Mouse (Mus musculus) embryonic facial prominence, embryonic 11.5 days (tissue): ENCODE data around the gene Sdk2. TPM values are rescaled to one million over a fixed set of nuclear protein-coding genes. Genes with fewer than 3 reads are reported as not detected.

ENCODE experiments used
- ATAC-seq: fragments of 200-750 bp; cut with Nextera tagmentation; replicated peaks from 2 replicates; pipeline ENCODE4 v1.8.0; 2017; ENCODE audit warnings: low read depth; ENCODE audit not compliant: insufficient number of reproducible peaks, low FRiP score, low TSS enrichment
- DNase-seq: peaks from one replicate; pipeline ENCODE4 v3.0.0-alpha.2; 2015; ENCODE audit warnings: low spot score
- H3K27ac ChIP-seq: fragments of 300-500 bp; sonication (generic); replicated peaks from 2 replicates; pipeline ENCODE4 v1.5.1; 2014; ENCODE audit warnings: mild to moderate bottlenecking, low read depth, low read length, control low read depth
- H3K27me3 ChIP-seq: fragments of 300-500 bp; sonication (generic); 2 replicates; pipeline ENCODE4 v1.6.1; 2014; ENCODE audit warnings: mild to moderate bottlenecking, low read length, moderate library complexity, mixed read lengths; ENCODE audit not compliant: control insufficient read depth, insufficient read depth
- H3K36me3 ChIP-seq: fragments of 300-500 bp; sonication (generic); replicated peaks from 2 replicates; pipeline ENCODE4 v1.6.1; 2014; ENCODE audit warnings: low read depth, mild to moderate bottlenecking, low read length, moderate library complexity, mixed read lengths; ENCODE audit not compliant: control insufficient read depth, insufficient read depth
- H3K4me1 ChIP-seq: fragments of 300-500 bp; sonication (generic); 2 replicates; pipeline ENCODE4 v1.6.1; 2014; ENCODE audit warnings: low read length, mixed read lengths; ENCODE audit not compliant: control insufficient read depth, insufficient read depth
- H3K4me2 ChIP-seq: fragments of 300-500 bp; sonication (generic); 2 replicates; pipeline ENCODE4 v1.6.1; 2014; ENCODE audit warnings: low read depth, mild to moderate bottlenecking, control low read depth, low read length, moderate library complexity
- H3K4me3 ChIP-seq: fragments of 300-500 bp; sonication (generic); 2 replicates; pipeline ENCODE4 v1.5.1; 2014; ENCODE audit warnings: low read depth, low read length, control low read depth
- H3K9ac ChIP-seq: fragments of 300-500 bp; sonication (generic); replicated peaks from 2 replicates; pipeline ENCODE4 v1.6.1; 2014; ENCODE audit warnings: mild to moderate bottlenecking, control low read depth, low read length
- H3K9me3 ChIP-seq: fragments of 300-500 bp; sonication (generic); replicated peaks from 2 replicates; pipeline ENCODE4 v1.6.1; 2016; ENCODE audit warnings: mild to moderate bottlenecking, low read length, inconsistent platforms, mixed read lengths; ENCODE audit not compliant: control insufficient read depth
- WGBS: fragments of 180-500 bp; shearing (Covaris S2); extraction: QIAGEN DNeasy Blood & Tissue Kit; methylation state at CpG from one replicate; pipeline ENCODE4 v1.1.7; 2014; 5-methylcytosine and 5-hydroxymethylcytosine counted together
- polyA plus RNA-seq: library from polyadenylated mRNA; unstranded; fragments of >200 nt; fragmentation: Nextera tagmentation; extraction: Ambion mirVana; gene quantifications from 2 replicates; pipeline ENCODE4 v1.2.1, GENCODE M21; 2014

Sdk2 gene
- polyA plus RNA-seq, 1 experiment from 2014 or later: 0.88 TPM

DNA sequence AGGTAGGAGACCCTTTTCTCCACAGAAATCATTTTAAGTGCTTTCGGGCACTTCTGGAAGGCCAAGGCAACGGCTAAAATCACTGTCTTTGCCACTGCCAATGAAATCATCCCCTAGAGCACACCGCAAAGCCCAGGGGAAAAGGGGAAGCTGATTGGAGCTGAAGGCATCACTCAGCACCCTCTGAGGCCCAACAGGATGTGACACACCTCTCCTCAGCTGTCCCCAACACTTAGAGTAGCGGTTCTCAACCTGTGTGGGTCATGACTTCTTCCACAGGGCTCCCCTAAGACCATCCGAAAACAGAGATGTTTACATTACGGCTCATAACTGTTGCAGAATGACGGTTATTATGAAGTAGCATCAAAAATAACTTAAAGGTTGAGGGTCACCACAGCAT is 305.2 kb downstream of the Sdk2 start:
- H3K4me1 ChIP-seq: no peaks in the 10 kb centered on the region
- WGBS: 79% methylated on average over 7 of the region's 7 CpGs
- H3K27ac ChIP-seq: no peak overlapping the region
- no peak for ATAC-seq
- H3K27me3 ChIP-seq: no peaks in the 10 kb centered on the region
- H3K36me3 ChIP-seq: no peaks in the 10 kb centered on the region
- H3K9ac ChIP-seq: no peak overlapping the region
- H3K4me2 ChIP-seq: no peak overlapping the region
- no peak overlapping the region for H3K4me3 ChIP-seq
- no peaks in the 10 kb centered on the region for H3K9me3 ChIP-seq
- no peak for DNase-seq

- H3K36me3 ChIP-seq: no peaks in the 10 kb centered on the region
- no peaks in the 10 kb centered on the region for H3K9me3 ChIP-seq
- no peak overlapping the region for H3K4me2 ChIP-seq
- DNase-seq: no peak
- no peak overlapping the region for H3K9ac ChIP-seq
- H3K27ac ChIP-seq: no peak overlapping the region
- 69% methylated on average over 7 of the region's 7 CpGs for WGBS
- H3K4me3 ChIP-seq: no peak overlapping the region
- H3K27me3 ChIP-seq: no peaks in the 10 kb centered on the region
- no peak for ATAC-seq
- H3K4me1 ChIP-seq: no peaks in the 10 kb centered on the region
Observed at GRCm38 (mm10) chr11:113760476-113760875, 306.4 kb downstream of the Sdk2 start.

DNA sequence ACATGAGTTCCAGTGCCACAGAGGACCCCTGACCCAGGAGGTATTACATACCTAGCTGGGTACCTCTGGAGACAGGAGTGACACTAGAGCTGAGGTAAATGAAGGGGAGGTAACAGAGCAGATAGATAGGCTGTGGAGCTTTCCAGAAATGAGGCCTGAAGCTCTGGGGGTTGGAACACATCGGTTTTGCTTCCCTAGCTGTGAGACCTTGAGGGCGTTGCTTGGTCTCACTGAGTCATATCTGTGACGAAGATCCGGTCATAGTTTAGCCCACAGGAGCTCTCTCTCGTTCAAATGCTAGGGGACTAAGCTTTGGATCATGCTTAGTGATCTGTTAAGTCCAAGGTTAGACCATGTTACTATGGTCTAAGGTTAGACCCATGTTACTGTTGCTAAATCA is 308.0 kb downstream of the Sdk2 start:
- DNase-seq: no peak
- Histone ChIP-seq H3K36me3 (no peaks in the 10 kb centered on the region), H3K27ac (no peak overlapping the region), H3K4me3 (no peak overlapping the region), H3K9me3 (no peaks in the 10 kb centered on the region), H3K27me3 (no peaks in the 10 kb centered on the region), H3K4me1 (no peaks in the 10 kb centered on the region), H3K9ac (no peak overlapping the region), H3K4me2 (no peak overlapping the region)
- WGBS: 92% methylated on average over 5 of the region's 5 CpGs
- ATAC-seq: no peak

GRCm38 (mm10) chr11:113756578-113756977 is 310.3 kb downstream of the Sdk2 start:
- no peaks in the 10 kb centered on the region for H3K9me3 ChIP-seq
- ATAC-seq: no peak
- no peak overlapping the region for H3K4me2 ChIP-seq
- no peaks in the 10 kb centered on the region for H3K36me3 ChIP-seq
- H3K4me1 ChIP-seq: no peaks in the 10 kb centered on the region
- H3K27ac ChIP-seq: no peak overlapping the region
- H3K27me3 ChIP-seq: no peaks in the 10 kb centered on the region
- no peak overlapping the region for H3K9ac ChIP-seq
- DNase-seq: no peak
- 93% methylated on average over 12 of the region's 12 CpGs for WGBS
- no peak overlapping the region for H3K4me3 ChIP-seq

DNA sequence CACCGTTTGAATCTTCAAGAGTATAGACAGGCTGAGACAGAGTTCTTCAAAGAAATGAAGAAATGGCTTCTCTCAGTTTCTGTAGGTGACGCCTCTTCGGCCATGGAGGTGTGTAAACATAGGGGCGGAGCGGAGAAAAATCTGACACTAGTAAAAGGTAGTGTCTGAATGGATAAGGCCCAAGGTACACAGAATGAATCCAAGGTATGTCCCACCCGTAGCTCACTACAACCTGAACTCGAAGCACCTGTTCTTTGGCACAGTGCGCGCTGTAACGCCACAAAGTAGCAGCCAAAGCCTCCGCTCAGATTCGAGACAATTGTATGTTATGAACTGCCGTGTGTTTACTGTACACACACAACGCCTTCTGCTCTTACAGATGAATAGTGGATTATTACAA is 311.0 kb downstream of the Sdk2 start:
- WGBS: 86% methylated on average over 14 of the region's 14 CpGs
- Histone ChIP-seq H3K4me2 (no peak overlapping the region), H3K4me1 (no peaks in the 10 kb centered on the region), H3K27me3 (no peaks in the 10 kb centered on the region), H3K4me3 (no peak overlapping the region), H3K9ac (no peak overlapping the region), H3K36me3 (no peaks in the 10 kb centered on the region), H3K27ac (no peak overlapping the region), H3K9me3 (no peaks in the 10 kb centered on the region)
- ATAC-seq (no peak), DNase-seq (no peak)

GRCm38 (mm10) chr11:113754845-113755244 is 312.0 kb downstream of the Sdk2 start:
- 30% methylated on average over 9 of the region's 9 CpGs for WGBS
- Histone ChIP-seq H3K27me3 (no peaks in the 10 kb centered on the region), H3K36me3 (no peaks in the 10 kb centered on the region), H3K4me2 (no peak overlapping the region), H3K9ac (no peak overlapping the region), H3K4me1 (no peaks in the 10 kb centered on the region), H3K9me3 (no peaks in the 10 kb centered on the region), H3K27ac (no peak overlapping the region), H3K4me3 (no peak overlapping the region)
- no peak for ATAC-seq
- peak; percentile 41 for DNase-seq

GRCm38 (mm10) chr11:113752685-113753430 is 314.0 kb downstream of the Sdk2 start:
- no peaks in the 10 kb centered on the region for H3K9me3 ChIP-seq
- ATAC-seq (no peak), DNase-seq (no peak)
- H3K36me3 ChIP-seq: no peaks in the 10 kb centered on the region
- WGBS: 89% methylated on average over 10 of the region's 10 CpGs
- H3K4me3 ChIP-seq: no peak overlapping the region
- H3K4me2 ChIP-seq: no peak overlapping the region
- no peak overlapping the region for H3K9ac ChIP-seq
- H3K4me1 ChIP-seq: peaks cover 11% of the 10 kb centered on the region; the same call in 1 of the 2 replicates
- no peaks in the 10 kb centered on the region for H3K27me3 ChIP-seq
- H3K27ac ChIP-seq: no peak overlapping the region

DNA sequence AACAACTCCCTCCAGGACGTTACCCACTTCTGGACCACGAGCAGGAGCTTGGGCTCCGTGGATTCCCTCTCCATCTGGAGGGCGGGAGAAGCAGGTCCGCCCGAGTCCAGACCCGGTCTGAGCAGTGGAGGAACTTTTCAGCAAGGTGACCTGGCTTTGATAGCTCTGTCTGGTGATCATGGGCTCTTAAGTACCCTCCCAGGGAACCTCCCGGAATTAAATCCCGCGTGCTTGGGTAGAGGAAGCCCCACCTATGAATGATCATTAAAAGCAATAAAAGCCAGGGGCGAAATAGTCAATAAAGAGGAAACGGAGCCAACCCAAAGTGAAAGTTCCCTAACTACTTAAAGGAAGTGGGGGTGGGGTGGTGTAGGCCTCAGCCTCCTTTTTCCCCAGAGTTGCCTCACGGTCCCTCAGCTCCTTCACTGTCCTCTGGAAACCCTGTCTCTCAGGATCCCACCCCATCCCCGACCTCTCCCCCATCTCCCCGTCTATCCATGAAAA is 314.6 kb downstream of the Sdk2 start:
- no peaks in the 10 kb centered on the region for H3K36me3 ChIP-seq
- H3K27me3 ChIP-seq: no peaks in the 10 kb centered on the region
- peak overlapping the region; percentile 83 for H3K27ac ChIP-seq
- peak overlapping the region; percentile 59 for H3K9ac ChIP-seq
- peak overlapping the region; percentile 93 for H3K4me2 ChIP-seq
- H3K4me1 ChIP-seq: peaks cover 14% of the 10 kb centered on the region; the same call in 1 of the 2 replicates
- no peaks in the 10 kb centered on the region for H3K9me3 ChIP-seq
- ATAC-seq (peak; percentile 1; the same call in 1 of the 2 replicates), DNase-seq (peak; percentile 26)
- H3K4me3 ChIP-seq: peak overlapping the region; percentile 90
- 25% methylated on average over 15 of the region's 15 CpGs for WGBS
